17 mouse cellular contexts compared by ENCODE assay signal in genomic region chr17:24199741-24200140, GRCm38 (mm10). TPM values are rescaled to one million over a fixed set of nuclear protein-coding genes. Genes with fewer than 3 reads are reported as not detected.
A peak's percentile ranks its signal among the peaks of the same experiment; 100 is the strongest.
DNase-seq lines count a peak whose midpoint lies in the region; ATAC-seq and TF ChIP-seq lines count a peak whose summit lies in the region.
"Had no signal": no experiment of that assay in that cellular context is flagged by ENCODE, and none has a peak within 500 bp of the region (broad histone marks: within the 10 kb centered on the region; RNA-seq: fewer than 3 reads in every experiment).

No protein-coding gene starts in this region.

- H3K27ac ChIP-seq in embryonic facial prominence, embryonic 13.5 days: no peak overlapping the region
- no peak overlapping the region for H3K27ac ChIP-seq in embryonic facial prominence, embryonic 10.5 days (replicated peaks)
- no peak overlapping the region for H3K27ac ChIP-seq in kidney, adult 2 months (ENCODE audit: insufficient read depth, low read depth, low read length)
- H3K27ac ChIP-seq in kidney, embryonic 14.5 days (ENCODE audit: low read depth, low read length): no peak overlapping the region
- H3K27ac ChIP-seq in liver, embryonic 13.5 days: peak overlapping the region; percentile 99
- H3K27ac ChIP-seq: forebrain, embryonic 12.5 days; midbrain, embryonic 12.5 days; stomach, embryonic 15.5 days had no signal

- no peaks in the 10 kb centered on the region for H3K36me3 ChIP-seq in embryonic facial prominence, embryonic 13.5 days
- H3K36me3 ChIP-seq in embryonic facial prominence, embryonic 10.5 days (replicated peaks): no peaks in the 10 kb centered on the region
- H3K36me3 ChIP-seq in kidney, adult 2 months (ENCODE audit: control insufficient read depth, insufficient read depth, low read length): no peaks in the 10 kb centered on the region
- H3K36me3 ChIP-seq in kidney, embryonic 14.5 days (ENCODE audit: control insufficient read depth, insufficient read depth, low read length): no peaks in the 10 kb centered on the region
- peaks cover 85% of the 10 kb centered on the region for H3K36me3 ChIP-seq in G1E (replicated peaks)
- H3K36me3 ChIP-seq in liver, embryonic 13.5 days: peaks cover 27% of the 10 kb centered on the region
- H3K36me3 ChIP-seq: forebrain, embryonic 12.5 days; midbrain, embryonic 12.5 days; stomach, embryonic 15.5 days had no signal

- TF ChIP-seq POLR2A in kidney, adult 2 months (IDR thresholded peaks at IDR 0.05; ENCODE audit: low read depth, low read length): no peak

- peaks cover 23% of the 10 kb centered on the region for H3K4me1 ChIP-seq in embryonic facial prominence, embryonic 13.5 days
- peaks cover 21% of the 10 kb centered on the region for H3K4me1 ChIP-seq in embryonic facial prominence, embryonic 10.5 days
- H3K4me1 ChIP-seq in kidney, adult 2 months (ENCODE audit: control insufficient read depth, insufficient read depth, low read length): no peaks in the 10 kb centered on the region
- H3K4me1 ChIP-seq in kidney, embryonic 14.5 days (ENCODE audit: control insufficient read depth, insufficient read depth, low read length): peaks cover 10% of the 10 kb centered on the region; the same call in 1 of the 2 replicates
- H3K4me1 ChIP-seq in G1E (ENCODE audit: insufficient read depth, low read depth, low read length): peaks cover 97% of the 10 kb centered on the region
- peaks cover 100% of the 10 kb centered on the region for H3K4me1 ChIP-seq in liver, embryonic 13.5 days (replicated peaks)

- no peaks in the 10 kb centered on the region for H3K27me3 ChIP-seq in embryonic facial prominence, embryonic 13.5 days
- no peaks in the 10 kb centered on the region for H3K27me3 ChIP-seq in embryonic facial prominence, embryonic 10.5 days (replicated peaks; ENCODE audit: low read depth, poor library complexity, severe bottlenecking)
- H3K27me3 ChIP-seq in kidney, adult 2 months (replicated peaks; ENCODE audit: control insufficient read depth, insufficient read depth, low read length): no peaks in the 10 kb centered on the region
- H3K27me3 ChIP-seq in kidney, embryonic 14.5 days (ENCODE audit: control insufficient read depth, insufficient read depth, low read length): no peaks in the 10 kb centered on the region
- H3K27me3 ChIP-seq in G1E (ENCODE audit: insufficient read depth, low read length): no peaks in the 10 kb centered on the region
- H3K27me3 ChIP-seq in liver, embryonic 13.5 days: no peaks in the 10 kb centered on the region
- H3K27me3 ChIP-seq: forebrain, embryonic 12.5 days; midbrain, embryonic 12.5 days; Patski; stomach, embryonic 15.5 days had no signal

- no peak for TF ChIP-seq CTCF in kidney, adult 2 months (conservative IDR thresholded peaks at IDR 0.05; ENCODE audit: insufficient read depth, insufficient read length, low read depth, low read length)
- no peak for TF ChIP-seq CTCF in G1E (IDR thresholded peaks at IDR 0.05; ENCODE audit: low read depth, low read length)

- 73% methylated on average over 4 of the region's 4 CpGs for WGBS in embryonic facial prominence, embryonic 13.5 days
- WGBS in embryonic facial prominence, embryonic 10.5 days: 73% methylated on average over 4 of the region's 4 CpGs
- WGBS in kidney, adult 2 months: 51% methylated on average over 4 of the region's 4 CpGs
- WGBS in kidney, embryonic 14.5 days: 52% methylated on average over 4 of the region's 4 CpGs
- WGBS in liver, embryonic 13.5 days (ENCODE audit: insufficient replicate concordance): 36% methylated on average over 4 of the region's 4 CpGs

- 0 out of 2 replicates have a peak overlapping the region, but pooled peaks have one; percentile 11 for H3K9ac ChIP-seq in embryonic facial prominence, embryonic 13.5 days
- no peak overlapping the region for H3K9ac ChIP-seq in kidney, embryonic 14.5 days (ENCODE audit: low read depth, low read length)
- H3K9ac ChIP-seq in liver, embryonic 13.5 days: peak overlapping the region; percentile 93
- H3K9ac ChIP-seq: forebrain, embryonic 12.5 days; midbrain, embryonic 12.5 days; stomach, embryonic 15.5 days had no signal

- no peak overlapping the region for H3K4me3 ChIP-seq in embryonic facial prominence, embryonic 13.5 days
- H3K4me3 ChIP-seq in embryonic facial prominence, embryonic 10.5 days: no peak overlapping the region
- no peak overlapping the region for H3K4me3 ChIP-seq in kidney, adult 2 months (ENCODE audit: insufficient read depth, low read depth, low read length)
- H3K4me3 ChIP-seq in kidney, embryonic 14.5 days (ENCODE audit: low read length): no peak overlapping the region
- H3K4me3 ChIP-seq in G1E (ENCODE audit: low read depth, low read length): peak overlapping the region; percentile 60; the same call in 1 of the 2 replicates
- peak overlapping the region; percentile 16; the same call in 1 of the 2 replicates for H3K4me3 ChIP-seq in liver, embryonic 13.5 days (replicated peaks)
- H3K4me3 ChIP-seq: forebrain, embryonic 12.5 days; midbrain, embryonic 12.5 days; stomach, embryonic 15.5 days had no signal

- no peaks in the 10 kb centered on the region for H3K9me3 ChIP-seq in embryonic facial prominence, embryonic 13.5 days
- no peaks in the 10 kb centered on the region for H3K9me3 ChIP-seq in embryonic facial prominence, embryonic 10.5 days
- H3K9me3 ChIP-seq in kidney, embryonic 14.5 days (ENCODE audit: control insufficient read depth, low read length): no peaks in the 10 kb centered on the region
- no peaks in the 10 kb centered on the region for H3K9me3 ChIP-seq in G1E (replicated peaks)
- no peaks in the 10 kb centered on the region for H3K9me3 ChIP-seq in liver, embryonic 13.5 days (replicated peaks)
- H3K9me3 ChIP-seq: forebrain, embryonic 12.5 days; midbrain, embryonic 12.5 days; stomach, embryonic 15.5 days had no signal

- no peak for ATAC-seq in embryonic facial prominence, embryonic 13.5 days (ENCODE audit: insufficient number of reproducible peaks, insufficient read depth, low FRiP score, low TSS enrichment, low read depth)
- no peak for ATAC-seq in kidney, embryonic 14.5 days (ENCODE audit: low FRiP score, low TSS enrichment)
- no peak for ATAC-seq in G1E (ENCODE audit: extremely low read depth, insufficient number of reproducible peaks, low FRiP score, poor library complexity, severe bottlenecking)
- ATAC-seq in liver, embryonic 13.5 days (ENCODE audit: low read depth): peak; percentile 13; the same call in 1 of the 2 replicates
- no peak for ATAC-seq in activated CD4-positive, CD25-positive, alpha-beta regulatory T cell, adult 4 months
- ATAC-seq: lung, postnatal 0 days; Patski had no signal

- DNase-seq in embryonic facial prominence, embryonic 10.5 days (ENCODE audit: low spot score): no peak
- DNase-seq in kidney, adult 2 months: peak; percentile 38
- no peak for DNase-seq in G1E (ENCODE audit: low spot score)
- no peak for DNase-seq in liver, embryonic 13.5 days
- no peak for DNase-seq in adrenal gland, postnatal 14 days
- DNase-seq: adrenal gland, postnatal 10 days; gastrocnemius, postnatal 10 days; right cerebral cortex, postnatal 4 days; thymus, postnatal 25 days had no signal

- no peak overlapping the region for H3K4me2 ChIP-seq in embryonic facial prominence, embryonic 13.5 days
- no peak overlapping the region for H3K4me2 ChIP-seq in kidney, embryonic 14.5 days (replicated peaks; ENCODE audit: low read depth, low read length)
- H3K4me2 ChIP-seq in liver, embryonic 13.5 days: peak overlapping the region; percentile 100
- H3K4me2 ChIP-seq: forebrain, embryonic 12.5 days; midbrain, embryonic 12.5 days; stomach, embryonic 15.5 days had no signal

RNA-seq across cellular contexts. Expression of gene Tbc1d24, which starts 5.6 kb away (rescaled TPM):
- polyA plus RNA-seq in embryonic facial prominence, embryonic 13.5 days (2015; fragmentation: Nextera tagmentation; extraction: Ambion mirVana): 10.2 and 10.3 TPM in 2 replicates
- 6.0 and 6.1 TPM in 2 replicates for polyA plus RNA-seq in embryonic facial prominence, embryonic 10.5 days (2016; fragmentation: Nextera tagmentation; extraction: Ambion mirVana)
- 14.4 and 15.0 TPM in 2 replicates for polyA plus RNA-seq in kidney, adult 2 months (2012; rRNA removed)
- polyA plus RNA-seq in kidney, embryonic 14.5 days (2014; fragmentation: Nextera tagmentation; extraction: Ambion mirVana): 5.0 and 8.2 TPM in 2 replicates
- 94.0 and 120 TPM in 2 replicates for total RNA-seq in G1E (2014; fragmentation: Nextera tagmentation)
- total RNA-seq in G1E (2017): 57.9 and 59.1 TPM in 2 replicates
- 14.6 and 23.4 TPM in 2 replicates for polyA plus RNA-seq in G1E (2012)
- 6.9 and 7.5 TPM in 2 replicates for polyA plus RNA-seq in liver, embryonic 13.5 days (2015; fragmentation: Nextera tagmentation; extraction: Ambion mirVana)
- polyA plus RNA-seq in activated CD4-positive, CD25-positive, alpha-beta regulatory T cell, adult 4 months (2017; shearing (Covaris generic)): under 1 TPM; 0.45 to 0.60 TPM
- total RNA-seq in adrenal gland, postnatal 14 days (2021): 11.0 and 14.6 TPM in 2 replicates

RNA-seq across cellular contexts. Expression of gene Ntn3, which starts 9.6 kb away (rescaled TPM):
- 13.0 and 14.0 TPM in 2 replicates for polyA plus RNA-seq in embryonic facial prominence, embryonic 13.5 days (2015; fragmentation: Nextera tagmentation; extraction: Ambion mirVana)
- polyA plus RNA-seq in embryonic facial prominence, embryonic 10.5 days (2016; fragmentation: Nextera tagmentation; extraction: Ambion mirVana): 5.0 and 7.3 TPM in 2 replicates
- polyA plus RNA-seq in kidney, adult 2 months (2012; rRNA removed): 0.72 and 1.2 TPM in 2 replicates
- 4.6 and 5.3 TPM in 2 replicates for polyA plus RNA-seq in kidney, embryonic 14.5 days (2014; fragmentation: Nextera tagmentation; extraction: Ambion mirVana)
- total RNA-seq in G1E (2014; fragmentation: Nextera tagmentation) (3.8 and 3.9 TPM in 2 replicates), G1E (2017) (1.5 and 2.1 TPM in 2 replicates)
- polyA plus RNA-seq in G1E (2012): 1.6 and 1.8 TPM in 2 replicates
- polyA plus RNA-seq in liver, embryonic 13.5 days (2015; fragmentation: Nextera tagmentation; extraction: Ambion mirVana): 1.00 and 1.4 TPM in 2 replicates
- polyA plus RNA-seq in activated CD4-positive, CD25-positive, alpha-beta regulatory T cell, adult 4 months (2017; shearing (Covaris generic)): not detected
- 2.1 and 2.9 TPM in 2 replicates for total RNA-seq in adrenal gland, postnatal 14 days (2021)

RNA-seq across cellular contexts. Expression of gene Tedc2, which starts 20.9 kb away (rescaled TPM):
- polyA plus RNA-seq in embryonic facial prominence, embryonic 13.5 days (2015; fragmentation: Nextera tagmentation; extraction: Ambion mirVana): 15.7 and 16.3 TPM in 2 replicates
- 23.0 and 24.8 TPM in 2 replicates for polyA plus RNA-seq in embryonic facial prominence, embryonic 10.5 days (2016; fragmentation: Nextera tagmentation; extraction: Ambion mirVana)
- 4.6 and 5.2 TPM in 2 replicates for polyA plus RNA-seq in kidney, adult 2 months (2012; rRNA removed)
- 13.4 and 14.8 TPM in 2 replicates for polyA plus RNA-seq in kidney, embryonic 14.5 days (2014; fragmentation: Nextera tagmentation; extraction: Ambion mirVana)
- 22.8 and 41.7 TPM in 2 replicates for total RNA-seq in G1E (2014; fragmentation: Nextera tagmentation)
- 38.3 and 46.5 TPM in 2 replicates for total RNA-seq in G1E (2017)
- 47.0 and 55.1 TPM in 2 replicates for polyA plus RNA-seq in G1E (2012)
- 10.8 and 11.6 TPM in 2 replicates for polyA plus RNA-seq in liver, embryonic 13.5 days (2015; fragmentation: Nextera tagmentation; extraction: Ambion mirVana)
- 1 to 10 TPM; 6.6 to 8.8 TPM for polyA plus RNA-seq in activated CD4-positive, CD25-positive, alpha-beta regulatory T cell, adult 4 months (2017; shearing (Covaris generic))
- 9.2 and 14.0 TPM in 2 replicates for total RNA-seq in adrenal gland, postnatal 14 days (2021)

RNA-seq across cellular contexts. Expression of gene Atp6v0c, which starts 30.2 kb away (rescaled TPM):
- 420 and 448 TPM in 2 replicates for polyA plus RNA-seq in embryonic facial prominence, embryonic 13.5 days (2015; fragmentation: Nextera tagmentation; extraction: Ambion mirVana)
- 422 and 435 TPM in 2 replicates for polyA plus RNA-seq in embryonic facial prominence, embryonic 10.5 days (2016; fragmentation: Nextera tagmentation; extraction: Ambion mirVana)
- polyA plus RNA-seq in kidney, adult 2 months (2012; rRNA removed): 2,489 and 2,561 TPM in 2 replicates
- polyA plus RNA-seq in kidney, embryonic 14.5 days (2014; fragmentation: Nextera tagmentation; extraction: Ambion mirVana): 528 and 578 TPM in 2 replicates
- total RNA-seq in G1E (2014; fragmentation: Nextera tagmentation) (126 and 189 TPM in 2 replicates), G1E (2017) (61.1 and 65.5 TPM in 2 replicates)
- 209 and 285 TPM in 2 replicates for polyA plus RNA-seq in G1E (2012)
- 348 and 367 TPM in 2 replicates for polyA plus RNA-seq in liver, embryonic 13.5 days (2015; fragmentation: Nextera tagmentation; extraction: Ambion mirVana)
- 100 to 1,000 TPM; 152 to 192 TPM for polyA plus RNA-seq in activated CD4-positive, CD25-positive, alpha-beta regulatory T cell, adult 4 months (2017; shearing (Covaris generic))
- 346 and 376 TPM in 2 replicates for total RNA-seq in adrenal gland, postnatal 14 days (2021)

RNA-seq across cellular contexts. Expression of gene Amdhd2, which starts 36.2 kb away (rescaled TPM):
- polyA plus RNA-seq in embryonic facial prominence, embryonic 13.5 days (2015; fragmentation: Nextera tagmentation; extraction: Ambion mirVana): 34.1 and 41.4 TPM in 2 replicates
- 44.6 and 50.0 TPM in 2 replicates for polyA plus RNA-seq in embryonic facial prominence, embryonic 10.5 days (2016; fragmentation: Nextera tagmentation; extraction: Ambion mirVana)
- polyA plus RNA-seq in kidney, adult 2 months (2012; rRNA removed): 124 and 136 TPM in 2 replicates
- polyA plus RNA-seq in kidney, embryonic 14.5 days (2014; fragmentation: Nextera tagmentation; extraction: Ambion mirVana): 33.0 and 37.5 TPM in 2 replicates
- 7.2 and 18.7 TPM in 2 replicates for total RNA-seq in G1E (2014; fragmentation: Nextera tagmentation)
- total RNA-seq in G1E (2017): 60.2 and 66.4 TPM in 2 replicates
- polyA plus RNA-seq in G1E (2012): 44.1 and 45.3 TPM in 2 replicates
- 18.6 and 20.8 TPM in 2 replicates for polyA plus RNA-seq in liver, embryonic 13.5 days (2015; fragmentation: Nextera tagmentation; extraction: Ambion mirVana)
- polyA plus RNA-seq in activated CD4-positive, CD25-positive, alpha-beta regulatory T cell, adult 4 months (2017; shearing (Covaris generic)): 10 to 100 TPM; 23.1 to 34.5 TPM
- total RNA-seq in adrenal gland, postnatal 14 days (2021): 35.8 and 37.2 TPM in 2 replicates

Comparison
In these comparisons a context has a peak if more than half of its experiments do, and no peak if none do; other contexts are left out.
1. H3K4me3 ChIP-seq: peak in G1E (single experiment) and liver, embryonic 13.5 days (single experiment); none in embryonic facial prominence, embryonic 13.5 days (single experiment), embryonic facial prominence, embryonic 10.5 days (single experiment), kidney, adult 2 months (single experiment) and kidney, embryonic 14.5 days (single experiment).